Mouse (Mus musculus) heart, embryonic 15.5 days (tissue): ENCODE results near the gene Cpvl. TPM values are rescaled to one million over a fixed set of nuclear protein-coding genes. Genes with fewer than 3 reads are reported as not detected.

Source experiments
- ATAC-seq: fragments of 200-750 bp; cut with Nextera tagmentation; replicated peaks from 2 replicates; pipeline ENCODE4 v1.8.0; 2017; ENCODE audit warnings: low read depth, moderate TSS enrichment; ENCODE audit not compliant: insufficient number of reproducible peaks, insufficient read depth, low FRiP score
- H3K27ac ChIP-seq: fragments of 300-500 bp; sonication (generic); 2 replicates; pipeline ENCODE4 v1.5.1; 2015; ENCODE audit warnings: mild to moderate bottlenecking, inconsistent platforms
- H3K27me3 ChIP-seq: fragments of 300-500 bp; sonication (generic); 2 replicates; pipeline ENCODE4 v1.6.1; 2015; ENCODE audit warnings: inconsistent platforms
- H3K36me3 ChIP-seq: fragments of 300-500 bp; sonication (generic); 2 replicates; pipeline ENCODE4 v1.6.1; 2015; ENCODE audit warnings: mild to moderate bottlenecking, inconsistent platforms
- H3K4me1 ChIP-seq: fragments of 300-500 bp; sonication (generic); replicated peaks from 2 replicates; pipeline ENCODE4 v1.6.1; 2015; ENCODE audit warnings: inconsistent platforms
- H3K4me2 ChIP-seq: fragments of 300-500 bp; sonication (generic); 2 replicates; pipeline ENCODE4 v1.6.1; 2015; ENCODE audit warnings: inconsistent platforms, mild to moderate bottlenecking, moderate library complexity
- H3K4me3 ChIP-seq: fragments of 300-500 bp; sonication (generic); 2 replicates; pipeline ENCODE4 v1.5.1; 2015; ENCODE audit warnings: mild to moderate bottlenecking, inconsistent platforms
- H3K9ac ChIP-seq: fragments of 300-500 bp; sonication (generic); 2 replicates; pipeline ENCODE4 v1.6.1; 2015; ENCODE audit warnings: mild to moderate bottlenecking, inconsistent platforms
- H3K9me3 ChIP-seq: fragments of 300-500 bp; sonication (generic); replicated peaks from 2 replicates; pipeline ENCODE4 v1.6.1; 2016; ENCODE audit warnings: inconsistent platforms
- WGBS: fragments of 180-500 bp; shearing (Covaris S2); methylation state at CpG from one replicate; pipeline ENCODE4 v1.1.7; 2015; ENCODE audit warnings: mixed read lengths; 5-methylcytosine and 5-hydroxymethylcytosine counted together
- polyA plus RNA-seq: library from polyadenylated mRNA; unstranded; fragments of >200 nt; fragmentation: Nextera tagmentation; extraction: Ambion mirVana; gene quantifications from 2 replicates; pipeline ENCODE4 v1.2.1, GENCODE M21; 2015

Gene Cpvl
- polyA plus RNA-seq, 1 experiment from 2014 or later, result not detected

- H3K4me3 ChIP-seq, result no peak overlapping the region
- 36% methylated on average over 5 of the region's 5 CpGs for WGBS
- no peaks in the 10 kb centered on the region for H3K36me3 ChIP-seq
- ATAC-seq, result no peak; the same call in 1 of the 2 replicates
- H3K27ac ChIP-seq, result no peak overlapping the region
- no peak overlapping the region for H3K4me2 ChIP-seq
- H3K27me3 ChIP-seq, result 0 out of 2 replicates have a peak, but pooled peaks cover 4% of the 10 kb centered on the region
- H3K9me3 ChIP-seq, result no peaks in the 10 kb centered on the region
- no peak overlapping the region for H3K9ac ChIP-seq
- H3K4me1 ChIP-seq, result peaks cover 2% of the 10 kb centered on the region; the same call in 1 of the 2 replicates
Observed at GRCm38 (mm10) chr6:53954106-53954505, 24.4 kb downstream of the Cpvl start.

- no peak overlapping the region for H3K9ac ChIP-seq
- no peak overlapping the region for H3K4me2 ChIP-seq
- H3K27me3 ChIP-seq, result 0 out of 2 replicates have a peak, but pooled peaks cover 4% of the 10 kb centered on the region
- peaks cover 7% of the 10 kb centered on the region; the same call in 1 of the 2 replicates for H3K4me1 ChIP-seq
- no peaks in the 10 kb centered on the region for H3K36me3 ChIP-seq
- H3K9me3 ChIP-seq, result no peaks in the 10 kb centered on the region
- no peak overlapping the region for H3K4me3 ChIP-seq
- no peak for ATAC-seq
- 80% methylated on average over 6 of the region's 6 CpGs for WGBS
- H3K27ac ChIP-seq, result no peak overlapping the region
Observed at GRCm38 (mm10) chr6:53953348-53953747, 25.1 kb downstream of the Cpvl start.

GRCm38 (mm10) chr6:53951421-53951820 is 27.1 kb downstream of the Cpvl start:
- ATAC-seq, result no peak
- Histone ChIP-seq H3K36me3 (no peaks in the 10 kb centered on the region), H3K9me3 (no peaks in the 10 kb centered on the region), H3K27ac (no peak overlapping the region), H3K4me2 (no peak overlapping the region), H3K9ac (no peak overlapping the region), H3K27me3 (no peaks in the 10 kb centered on the region), H3K4me1 (peaks cover 6% of the 10 kb centered on the region; the same call in 1 of the 2 replicates), H3K4me3 (no peak overlapping the region)
- 67% methylated on average over 4 of the region's 4 CpGs for WGBS

GRCm38 (mm10) chr6:53950876-53951275 is 27.6 kb downstream of the Cpvl start:
- no peaks in the 10 kb centered on the region for H3K27me3 ChIP-seq
- H3K27ac ChIP-seq, result peak overlapping the region; percentile 7; the same call in 1 of the 2 replicates
- ATAC-seq, result no peak
- peaks cover 6% of the 10 kb centered on the region; the same call in 1 of the 2 replicates for H3K4me1 ChIP-seq
- H3K4me2 ChIP-seq, result no peak overlapping the region
- H3K9ac ChIP-seq, result no peak overlapping the region
- no peaks in the 10 kb centered on the region for H3K36me3 ChIP-seq
- H3K9me3 ChIP-seq, result no peaks in the 10 kb centered on the region
- no peak overlapping the region for H3K4me3 ChIP-seq
- 52% methylated on average over 9 of the region's 9 CpGs for WGBS

- Histone ChIP-seq H3K36me3 (no peaks in the 10 kb centered on the region), H3K27me3 (no peaks in the 10 kb centered on the region)
- ATAC-seq, result no peak
Observed at GRCm38 (mm10) chr6:53948388-53949035, 30.0 kb downstream of the Cpvl start.

GRCm38 (mm10) chr6:53944887-53945286 is 33.6 kb downstream of the Cpvl start:
- Histone ChIP-seq H3K27ac (no peak overlapping the region), H3K36me3 (no peaks in the 10 kb centered on the region), H3K27me3 (no peaks in the 10 kb centered on the region), H3K4me2 (no peak overlapping the region), H3K9me3 (no peaks in the 10 kb centered on the region), H3K4me3 (no peak overlapping the region), H3K4me1 (peaks cover 9% of the 10 kb centered on the region), H3K9ac (no peak overlapping the region)
- no peak for ATAC-seq
- 72% methylated on average over 5 of the region's 5 CpGs for WGBS

More at GRCm38 (mm10) chr6:53948388-53949035, 30.0 kb downstream of the Cpvl start:
- Histone ChIP-seq H3K27ac (peak overlapping the region; percentile 52), H3K9ac (no peak overlapping the region), H3K9me3 (no peaks in the 10 kb centered on the region), H3K4me1 (peaks cover 6% of the 10 kb centered on the region; the same call in 1 of the 2 replicates), H3K4me2 (no peak overlapping the region), H3K4me3 (no peak overlapping the region)
- 14% methylated on average over 4 of the region's 4 CpGs for WGBS

- no peaks in the 10 kb centered on the region for H3K36me3 ChIP-seq
- no peak overlapping the region for H3K4me3 ChIP-seq
- 63% methylated on average over 3 of the region's 3 CpGs for WGBS
- no peak overlapping the region for H3K4me2 ChIP-seq
- no peak overlapping the region for H3K27ac ChIP-seq
- H3K9me3 ChIP-seq, result no peaks in the 10 kb centered on the region
- H3K4me1 ChIP-seq, result peaks cover 13% of the 10 kb centered on the region
- ATAC-seq, result no peak
- no peak overlapping the region for H3K9ac ChIP-seq
- H3K27me3 ChIP-seq, result no peaks in the 10 kb centered on the region
Observed at GRCm38 (mm10) chr6:53944417-53944816, 34.1 kb downstream of the Cpvl start.

- no peak overlapping the region for H3K4me3 ChIP-seq
- no peaks in the 10 kb centered on the region for H3K36me3 ChIP-seq
- H3K9me3 ChIP-seq, result no peaks in the 10 kb centered on the region
- peaks cover 13% of the 10 kb centered on the region for H3K4me1 ChIP-seq
- ATAC-seq, result no peak
- no peaks in the 10 kb centered on the region for H3K27me3 ChIP-seq
- WGBS, result 68% methylated on average over 7 of the region's 7 CpGs
- no peak overlapping the region for H3K9ac ChIP-seq
- H3K27ac ChIP-seq, result no peak overlapping the region
- no peak overlapping the region for H3K4me2 ChIP-seq
Observed at GRCm38 (mm10) chr6:53942190-53942831, 36.2 kb downstream of the Cpvl start.

- H3K36me3 ChIP-seq, result no peaks in the 10 kb centered on the region
- no peaks in the 10 kb centered on the region for H3K27me3 ChIP-seq
- H3K9me3 ChIP-seq, result no peaks in the 10 kb centered on the region
- ATAC-seq, result no peak
- no peak overlapping the region for H3K4me3 ChIP-seq
- no peak overlapping the region for H3K9ac ChIP-seq
- 22% methylated on average over 8 of the region's 8 CpGs for WGBS
- no peak overlapping the region for H3K27ac ChIP-seq
- peaks cover 13% of the 10 kb centered on the region for H3K4me1 ChIP-seq
- peak overlapping the region; percentile 6; the same call in 1 of the 2 replicates for H3K4me2 ChIP-seq
Observed at GRCm38 (mm10) chr6:53939752-53940151, 38.7 kb downstream of the Cpvl start.

GRCm38 (mm10) chr6:53938942-53939341 is 39.5 kb downstream of the Cpvl start:
- Histone ChIP-seq H3K9me3 (no peaks in the 10 kb centered on the region), H3K4me2 (no peak overlapping the region), H3K27me3 (no peaks in the 10 kb centered on the region), H3K4me1 (peaks cover 13% of the 10 kb centered on the region), H3K4me3 (no peak overlapping the region), H3K36me3 (no peaks in the 10 kb centered on the region), H3K9ac (no peak overlapping the region), H3K27ac (no peak overlapping the region)
- WGBS, result 57% methylated on average over 3 of the region's 3 CpGs
- ATAC-seq, result no peak

- H3K4me2 ChIP-seq, result no peak overlapping the region
- H3K27me3 ChIP-seq, result no peaks in the 10 kb centered on the region
- no peaks in the 10 kb centered on the region for H3K36me3 ChIP-seq
- H3K4me1 ChIP-seq, result peaks cover 13% of the 10 kb centered on the region
- no peak overlapping the region for H3K9ac ChIP-seq
- H3K27ac ChIP-seq, result no peak overlapping the region
- 59% methylated on average over 15 of the region's 15 CpGs for WGBS
- H3K4me3 ChIP-seq, result no peak overlapping the region
- ATAC-seq, result no peak
- no peaks in the 10 kb centered on the region for H3K9me3 ChIP-seq
Observed at GRCm38 (mm10) chr6:53937143-53938134, 41.0 kb downstream of the Cpvl start.
